Mouse (Mus musculus): ENCODE results near the gene Hipk2.

DNA sequence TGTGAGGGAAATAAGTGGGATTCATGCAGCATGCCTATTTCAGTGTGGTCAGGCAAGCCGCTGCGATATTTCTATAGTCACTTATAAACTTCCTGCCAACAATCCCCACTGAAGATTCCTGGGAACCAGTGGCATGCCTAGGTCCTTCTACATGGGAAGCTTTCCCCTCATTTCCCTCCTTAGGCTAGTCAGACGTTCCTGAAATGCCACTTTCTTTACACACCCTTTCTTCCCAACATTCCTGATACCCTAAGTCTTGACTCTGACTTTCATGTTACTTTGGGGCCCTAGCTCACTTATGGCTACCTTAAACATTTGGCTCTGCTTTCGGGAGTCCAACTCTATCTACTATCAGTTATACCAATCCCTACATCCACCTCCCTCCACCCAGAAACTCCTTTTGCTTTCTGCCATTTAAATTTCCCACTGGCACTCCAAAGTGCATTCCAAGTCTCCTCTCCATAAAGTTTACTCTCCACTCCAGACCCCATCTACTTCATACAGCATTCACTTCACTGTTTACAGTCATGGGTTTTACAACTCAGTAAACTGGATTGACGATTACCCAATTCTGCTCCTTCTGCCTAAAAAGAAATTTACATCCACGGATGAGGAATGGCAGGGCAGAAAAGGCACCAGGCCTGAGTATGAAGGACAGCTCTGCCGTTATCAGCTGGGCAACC, 103.0 kb downstream of the Hipk2 start:
- TF ChIP-seq CTCF (IDR thresholded peaks at IDR 0.05; ENCODE audit: borderline replicate concordance, control insufficient read depth, extremely low read depth, insufficient read depth, low read length, poor library complexity) (no peak), POLR2A (IDR thresholded peaks at IDR 0.05; ENCODE audit: control insufficient read depth, extremely low read depth, insufficient read depth, low read length, poor library complexity) (no peak)

Measured in thymus, adult 2 months (tissue).